Mouse (Mus musculus) midbrain, embryonic 13.5 days (tissue): ENCODE results near the gene A730009L09Rik. TPM values are rescaled to one million over a fixed set of nuclear protein-coding genes. Genes with fewer than 3 reads are reported as not detected.

ENCODE experiments used
- ATAC-seq: fragments of 200-750 bp; cut with Nextera tagmentation; 2 replicates; pipeline ENCODE4 v1.8.0; 2017; ENCODE audit warnings: mild to moderate bottlenecking, moderate TSS enrichment, moderate library complexity
- H3K27ac ChIP-seq: fragments of 300-500 bp; sonication (generic); 2 replicates; pipeline ENCODE4 v1.5.1; 2015; ENCODE audit warnings: inconsistent platforms, mild to moderate bottlenecking, moderate library complexity
- H3K27me3 ChIP-seq: fragments of 300-500 bp; sonication (generic); 2 replicates; pipeline ENCODE4 v1.6.1; 2015; ENCODE audit warnings: mild to moderate bottlenecking, inconsistent platforms
- H3K36me3 ChIP-seq: fragments of 300-500 bp; sonication (generic); 2 replicates; pipeline ENCODE4 v1.6.1; 2015; ENCODE audit warnings: mild to moderate bottlenecking, inconsistent platforms
- H3K4me1 ChIP-seq: fragments of 300-500 bp; sonication (generic); replicated peaks from 2 replicates; pipeline ENCODE4 v1.6.1; 2015; ENCODE audit warnings: inconsistent platforms
- H3K4me2 ChIP-seq: fragments of 300-500 bp; sonication (generic); replicated peaks from 2 replicates; pipeline ENCODE4 v1.6.1; 2015; ENCODE audit warnings: moderate library complexity, mild to moderate bottlenecking, inconsistent platforms
- H3K4me3 ChIP-seq: fragments of 300-500 bp; sonication (generic); replicated peaks from 2 replicates; pipeline ENCODE4 v1.5.1; 2015; ENCODE audit warnings: mild to moderate bottlenecking, inconsistent platforms
- H3K9ac ChIP-seq: fragments of 300-500 bp; sonication (generic); replicated peaks from 2 replicates; pipeline ENCODE4 v1.6.1; 2015; ENCODE audit warnings: mild to moderate bottlenecking, inconsistent platforms
- H3K9me3 ChIP-seq: fragments of 300-500 bp; sonication (generic); 2 replicates; pipeline ENCODE4 v1.6.1; 2016; ENCODE audit warnings: mild to moderate bottlenecking, inconsistent platforms
- WGBS: fragments of 180-500 bp; shearing (Covaris S2); methylation state at CpG from one replicate; pipeline ENCODE4 v1.1.7; 2015; 5-methylcytosine and 5-hydroxymethylcytosine counted together
- polyA plus RNA-seq: library from polyadenylated mRNA; unstranded; fragments of >200 nt; fragmentation: Nextera tagmentation; extraction: Ambion mirVana; gene quantifications from 2 replicates; pipeline ENCODE4 v1.2.1, GENCODE M21; 2015

A730009L09Rik gene
- polyA plus RNA-seq, result 0.05 TPM in 1 of 2 replicates, not detected in the other

DNA sequence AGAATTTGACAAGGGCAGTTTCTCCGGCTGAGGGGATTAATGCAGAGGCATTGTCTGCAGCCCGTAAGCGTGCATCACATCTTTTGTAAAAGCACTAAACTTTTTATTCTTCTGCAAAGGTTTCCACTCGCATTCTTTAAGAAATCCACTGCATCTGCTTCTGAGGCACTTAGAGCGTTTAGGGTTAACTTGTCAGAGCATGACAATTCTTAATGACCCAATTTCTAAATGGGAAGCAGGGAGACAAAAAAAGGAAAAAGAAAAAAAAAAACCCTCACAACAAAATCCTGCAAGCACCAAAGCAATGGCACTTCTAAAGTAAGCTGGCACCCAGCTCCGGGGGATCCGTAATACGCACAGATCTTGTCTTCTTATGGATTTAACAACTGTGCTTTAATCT, at the start of gene A730009L09Rik:
Gene A730009L09Rik, plus strand, starts transcription at position 301 of the 400 bp plus-strand sequence.
- no peaks in the 10 kb centered on the region for H3K27me3 ChIP-seq
- H3K4me2 ChIP-seq, result peak within 1 kb of the TSS; percentile 36
- peaks cover 5% of the 10 kb centered on the region for H3K4me1 ChIP-seq
- no peaks in the 10 kb centered on the region for H3K36me3 ChIP-seq
- WGBS, result 9% methylated on average over 8 of the region's 8 CpGs
- no peak within 1 kb of the TSS for H3K9ac ChIP-seq
- H3K27ac ChIP-seq, result no peak within 1 kb of the TSS
- ATAC-seq, result no peak
- H3K9me3 ChIP-seq, result no peaks in the 10 kb centered on the region
- 0 out of 2 replicates have a peak within 1 kb of the TSS, but pooled peaks have one; percentile 8 for H3K4me3 ChIP-seq

GRCm38 (mm10) chr16:84465581-84466165, 49.2 kb upstream of the A730009L09Rik start:
- H3K4me1 ChIP-seq, result no peaks in the 10 kb centered on the region
- H3K9me3 ChIP-seq, result no peaks in the 10 kb centered on the region
- WGBS, result 65% methylated on average over 6 of the region's 6 CpGs
- H3K27ac ChIP-seq, result no peak overlapping the region
- no peak overlapping the region for H3K4me2 ChIP-seq
- H3K9ac ChIP-seq, result no peak overlapping the region
- H3K27me3 ChIP-seq, result no peaks in the 10 kb centered on the region
- no peak overlapping the region for H3K4me3 ChIP-seq
- no peak for ATAC-seq
- H3K36me3 ChIP-seq, result no peaks in the 10 kb centered on the region

DNA sequence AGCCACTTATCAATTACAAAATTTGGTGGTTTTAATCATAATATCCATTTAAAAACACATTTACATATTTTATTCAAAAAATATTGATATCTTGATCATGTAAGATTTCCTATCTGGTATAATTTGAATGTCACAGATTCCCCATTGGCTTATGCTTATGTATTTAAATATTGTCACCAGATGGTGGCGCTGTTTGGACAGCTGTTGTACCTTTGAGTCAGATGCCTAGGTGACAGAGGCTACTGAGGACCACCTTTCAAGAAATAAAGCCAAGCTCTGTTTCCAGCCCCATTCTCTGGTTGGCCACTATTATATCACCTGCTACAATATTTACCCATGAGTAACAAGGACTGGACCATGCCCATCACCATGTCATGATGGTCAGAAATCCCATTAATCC, 46.0 kb upstream of the A730009L09Rik start:
- Histone ChIP-seq H3K4me3 (no peak overlapping the region), H3K4me2 (no peak overlapping the region), H3K4me1 (no peaks in the 10 kb centered on the region), H3K9ac (no peak overlapping the region), H3K27ac (no peak overlapping the region), H3K36me3 (no peaks in the 10 kb centered on the region), H3K9me3 (no peaks in the 10 kb centered on the region), H3K27me3 (no peaks in the 10 kb centered on the region)
- ATAC-seq, result no peak
- 13% methylated on average over 1 of the region's 1 CpGs for WGBS

DNA sequence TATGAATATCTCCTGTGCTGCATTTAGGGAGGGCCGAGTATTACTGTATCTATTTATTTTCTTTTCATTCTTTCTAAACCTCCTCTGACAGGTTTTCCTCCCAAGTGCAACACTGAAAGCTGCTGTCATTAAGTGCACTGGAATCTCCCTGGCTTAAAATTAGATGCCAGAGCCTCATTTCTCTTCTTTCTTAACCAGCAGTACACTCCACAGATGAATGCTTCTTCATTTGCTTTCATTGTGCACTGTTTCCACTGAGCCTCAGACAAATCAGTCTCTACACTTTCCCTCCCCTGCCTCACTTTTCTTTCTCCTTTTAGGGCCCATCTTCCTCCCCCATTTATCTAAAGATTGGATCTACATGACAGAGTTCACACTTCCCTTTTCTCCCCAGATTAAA, 44.9 kb upstream of the A730009L09Rik start:
- H3K27ac ChIP-seq, result no peak overlapping the region
- no peak overlapping the region for H3K4me2 ChIP-seq

GRCm38 (mm10) chr16:84473406-84473805, 41.5 kb upstream of the A730009L09Rik start:
- no peak for ATAC-seq
- Histone ChIP-seq H3K4me3 (no peak overlapping the region), H3K36me3 (no peaks in the 10 kb centered on the region), H3K27ac (no peak overlapping the region), H3K4me1 (no peaks in the 10 kb centered on the region), H3K9ac (no peak overlapping the region), H3K9me3 (no peaks in the 10 kb centered on the region), H3K4me2 (no peak overlapping the region), H3K27me3 (no peaks in the 10 kb centered on the region)
- 64% methylated on average over 6 of the region's 6 CpGs for WGBS

More for the DNA sequence above, 44.9 kb upstream of the A730009L09Rik start:
- WGBS, result 69% methylated on average over 1 of the region's 1 CpGs
- Histone ChIP-seq H3K4me3 (no peak overlapping the region), H3K9me3 (no peaks in the 10 kb centered on the region), H3K4me1 (no peaks in the 10 kb centered on the region), H3K36me3 (no peaks in the 10 kb centered on the region), H3K27me3 (no peaks in the 10 kb centered on the region), H3K9ac (no peak overlapping the region)
- no peak for ATAC-seq

GRCm38 (mm10) chr16:84474712-84475111, 40.2 kb upstream of the A730009L09Rik start:
- no peak for ATAC-seq
- H3K27ac ChIP-seq, result no peak overlapping the region
- no peaks in the 10 kb centered on the region for H3K9me3 ChIP-seq
- no peak overlapping the region for H3K4me2 ChIP-seq
- H3K4me1 ChIP-seq, result no peaks in the 10 kb centered on the region
- 85% methylated on average over 4 of the region's 4 CpGs for WGBS
- H3K9ac ChIP-seq, result no peak overlapping the region
- H3K36me3 ChIP-seq, result no peaks in the 10 kb centered on the region
- H3K27me3 ChIP-seq, result no peaks in the 10 kb centered on the region
- H3K4me3 ChIP-seq, result no peak overlapping the region

DNA sequence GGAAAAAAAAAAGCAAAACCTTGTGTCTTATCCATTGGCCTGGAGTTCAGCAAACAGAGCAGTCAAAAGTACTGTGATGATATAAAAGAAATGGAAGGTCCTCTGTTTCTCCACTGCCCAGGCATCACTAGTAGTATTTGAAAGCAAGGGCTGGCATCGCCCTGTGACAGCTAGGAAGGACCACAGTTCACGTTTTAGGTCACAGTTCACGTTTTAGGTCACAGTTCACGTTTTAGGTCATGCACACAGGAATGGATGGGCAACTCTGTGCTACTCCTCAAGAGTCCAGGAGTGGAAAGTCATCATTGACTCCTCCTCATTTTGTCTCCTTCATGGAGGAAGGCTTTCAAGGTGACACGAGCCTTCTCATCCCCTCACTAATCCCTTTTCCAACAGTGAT, 38.0 kb upstream of the A730009L09Rik start:
- no peak overlapping the region for H3K4me2 ChIP-seq
- WGBS, result 80% methylated on average over 5 of the region's 5 CpGs
- no peaks in the 10 kb centered on the region for H3K36me3 ChIP-seq

DNA sequence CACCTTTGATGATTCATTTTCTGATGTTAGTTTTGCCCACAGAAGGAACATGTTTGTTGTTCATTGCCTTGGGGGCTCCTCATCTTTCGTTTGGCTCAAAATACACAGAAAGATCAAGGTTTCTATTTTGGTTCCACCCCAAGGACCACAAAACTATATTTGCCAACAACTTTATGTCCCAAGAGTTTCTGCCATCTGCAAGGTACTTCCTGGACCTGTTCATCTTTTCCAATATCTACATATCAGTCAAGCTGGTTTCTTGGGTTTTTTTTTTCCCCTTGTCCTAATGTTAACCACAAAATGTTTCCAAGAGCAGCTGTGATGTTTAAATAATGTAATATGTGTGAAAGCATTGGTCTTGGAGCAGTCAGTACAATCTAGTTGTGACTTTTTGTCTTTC, 37.4 kb upstream of the A730009L09Rik start:
- H3K9ac ChIP-seq, result no peak overlapping the region
- WGBS, result 78% methylated on average over 1 of the region's 1 CpGs
- H3K9me3 ChIP-seq, result no peaks in the 10 kb centered on the region
- no peaks in the 10 kb centered on the region for H3K36me3 ChIP-seq
- H3K4me2 ChIP-seq, result no peak overlapping the region
- H3K4me1 ChIP-seq, result no peaks in the 10 kb centered on the region
- ATAC-seq, result no peak
- H3K27ac ChIP-seq, result no peak overlapping the region
- no peaks in the 10 kb centered on the region for H3K27me3 ChIP-seq
- H3K4me3 ChIP-seq, result no peak overlapping the region

More for the DNA sequence above, 38.0 kb upstream of the A730009L09Rik start:
- Histone ChIP-seq H3K4me1 (no peaks in the 10 kb centered on the region), H3K4me3 (no peak overlapping the region), H3K9me3 (no peaks in the 10 kb centered on the region), H3K9ac (no peak overlapping the region), H3K27me3 (no peaks in the 10 kb centered on the region), H3K27ac (no peak overlapping the region)
- no peak for ATAC-seq

DNA sequence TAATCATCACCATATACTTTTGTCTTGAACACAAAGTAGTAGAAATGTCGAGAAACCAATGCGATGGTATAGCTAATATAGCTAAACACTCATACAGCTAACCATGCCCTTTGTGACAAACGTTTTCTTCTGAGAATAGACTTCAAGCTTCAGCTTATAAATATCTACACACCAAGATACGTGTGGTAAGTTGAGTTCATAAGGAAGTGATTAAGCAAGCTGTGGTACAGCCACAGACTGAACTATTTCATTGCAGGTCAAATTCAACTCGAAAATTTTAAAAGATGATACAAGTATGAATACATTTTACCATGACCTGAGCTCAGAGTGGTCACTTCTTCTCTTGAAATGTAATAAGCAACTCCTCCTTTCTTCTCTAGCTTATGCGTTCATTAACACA, 37.0 kb upstream of the A730009L09Rik start:
- ATAC-seq, result no peak
- Histone ChIP-seq H3K9me3 (no peaks in the 10 kb centered on the region), H3K4me2 (no peak overlapping the region), H3K36me3 (no peaks in the 10 kb centered on the region), H3K4me1 (no peaks in the 10 kb centered on the region), H3K27me3 (no peaks in the 10 kb centered on the region), H3K27ac (no peak overlapping the region), H3K4me3 (no peak overlapping the region), H3K9ac (no peak overlapping the region)
- 87% methylated on average over 6 of the region's 6 CpGs for WGBS

- no peak overlapping the region for H3K27ac ChIP-seq
- no peaks in the 10 kb centered on the region for H3K36me3 ChIP-seq
- no peaks in the 10 kb centered on the region for H3K27me3 ChIP-seq
- no peaks in the 10 kb centered on the region for H3K9me3 ChIP-seq
- H3K4me3 ChIP-seq, result no peak overlapping the region
- 89% methylated on average over 11 of the region's 11 CpGs for WGBS
- H3K9ac ChIP-seq, result no peak overlapping the region
- H3K4me2 ChIP-seq, result no peak overlapping the region
- no peak for ATAC-seq
- H3K4me1 ChIP-seq, result no peaks in the 10 kb centered on the region
These were observed 29.0 kb upstream of the A730009L09Rik start for GRCm38 (mm10) chr16:84485931-84486330.

DNA sequence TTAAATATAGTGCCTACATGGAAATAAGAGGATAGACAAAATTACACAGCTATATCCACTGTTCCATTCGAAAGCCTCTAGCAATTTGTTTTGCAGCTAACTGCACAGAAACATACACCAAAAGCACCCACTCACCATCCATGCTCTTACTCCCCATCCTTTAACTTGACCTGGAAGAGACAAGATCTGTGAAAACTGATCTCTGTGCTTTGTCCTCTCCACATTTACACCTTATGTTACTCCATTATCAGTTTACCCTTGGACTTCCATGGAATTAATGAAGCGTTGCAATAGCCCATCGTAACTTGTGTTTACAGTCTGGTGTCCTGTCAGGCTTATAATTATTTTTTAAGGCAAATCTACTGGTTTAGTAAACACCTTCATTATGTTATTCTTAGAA, 20.1 kb upstream of the A730009L09Rik start:
- no peaks in the 10 kb centered on the region for H3K27me3 ChIP-seq
- H3K36me3 ChIP-seq, result no peaks in the 10 kb centered on the region
- ATAC-seq, result no peak
- 0 out of 2 replicates have a peak, but pooled peaks cover 3% of the 10 kb centered on the region for H3K4me1 ChIP-seq
- 84% methylated on average over 3 of the region's 3 CpGs for WGBS
- no peak overlapping the region for H3K4me3 ChIP-seq
- no peak overlapping the region; the same call in 1 of the 2 replicates for H3K27ac ChIP-seq
- H3K9ac ChIP-seq, result no peak overlapping the region
- H3K4me2 ChIP-seq, result no peak overlapping the region
- no peaks in the 10 kb centered on the region for H3K9me3 ChIP-seq

DNA sequence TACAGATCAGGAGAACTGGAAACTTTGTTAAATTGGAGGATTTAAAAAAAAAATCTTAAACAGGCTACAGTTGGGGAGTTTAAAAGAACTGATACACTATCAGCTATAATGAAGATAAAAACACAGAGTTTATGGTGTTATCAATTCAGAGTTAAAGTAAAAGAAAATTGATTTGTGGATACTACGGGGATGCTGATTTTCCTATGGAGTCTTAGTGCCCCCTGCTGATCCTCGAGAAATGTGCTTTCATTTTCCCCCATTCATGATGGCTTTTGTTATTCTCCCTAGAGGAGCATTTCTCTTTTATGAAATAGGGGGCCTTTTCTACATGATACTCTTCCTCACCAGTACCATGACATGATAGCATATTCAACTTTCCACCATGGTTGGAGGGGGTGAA, 19.5 kb upstream of the A730009L09Rik start:
- no peaks in the 10 kb centered on the region for H3K36me3 ChIP-seq
- H3K4me3 ChIP-seq, result no peak overlapping the region
- H3K4me1 ChIP-seq, result 0 out of 2 replicates have a peak, but pooled peaks cover 3% of the 10 kb centered on the region
- H3K4me2 ChIP-seq, result no peak overlapping the region
- H3K9ac ChIP-seq, result no peak overlapping the region
- 39% methylated on average over 2 of the region's 2 CpGs for WGBS
- ATAC-seq, result peak; percentile 3; the same call in 1 of the 2 replicates
- H3K27me3 ChIP-seq, result no peaks in the 10 kb centered on the region
- no peaks in the 10 kb centered on the region for H3K9me3 ChIP-seq
- H3K27ac ChIP-seq, result no peak overlapping the region

DNA sequence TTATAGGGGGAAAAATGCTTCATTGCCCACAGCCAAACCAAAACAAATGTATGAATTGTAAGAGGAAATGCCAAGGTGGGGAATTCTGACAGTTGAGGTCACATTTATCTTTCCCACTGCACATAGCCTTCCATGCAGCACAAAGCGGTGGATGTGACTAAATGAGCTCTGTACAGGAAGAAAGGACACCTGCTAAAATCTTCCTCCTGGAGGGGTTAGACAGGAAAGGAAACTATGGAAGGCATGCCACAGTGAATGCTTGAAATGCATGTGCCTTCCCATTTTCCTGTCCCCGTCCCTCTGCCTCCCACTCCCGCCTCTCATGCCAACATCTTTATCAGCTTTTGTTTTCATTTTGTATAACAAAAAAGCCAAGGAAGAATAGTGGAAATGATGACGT, 7.2 kb upstream of the A730009L09Rik start:
- Histone ChIP-seq H3K4me1 (no peaks in the 10 kb centered on the region), H3K27ac (no peak overlapping the region), H3K9me3 (peaks cover 3% of the 10 kb centered on the region; the same call in 1 of the 2 replicates), H3K27me3 (no peaks in the 10 kb centered on the region), H3K4me3 (no peak overlapping the region), H3K9ac (no peak overlapping the region), H3K36me3 (no peaks in the 10 kb centered on the region), H3K4me2 (no peak overlapping the region)
- no peak for ATAC-seq
- 53% methylated on average over 4 of the region's 4 CpGs for WGBS
